Mouse (Mus musculus) embryonic facial prominence, embryonic 15.5 days (tissue): Measurements from ENCODE around the gene Tnk2. TPM values are rescaled to one million over a fixed set of nuclear protein-coding genes. Genes with fewer than 3 reads are reported as not detected.

Source experiments
- ATAC-seq: fragments of 200-750 bp; cut with Nextera tagmentation; 2 replicates; pipeline ENCODE4 v1.8.0; 2017; ENCODE audit warnings: low read depth, moderate TSS enrichment; ENCODE audit not compliant: insufficient number of reproducible peaks, low FRiP score, low TSS enrichment
- H3K27ac ChIP-seq: fragments of 300-500 bp; sonication (generic); replicated peaks from 2 replicates; pipeline ENCODE4 v1.5.1; 2015; ENCODE audit warnings: mild to moderate bottlenecking, inconsistent platforms
- H3K27me3 ChIP-seq: fragments of 300-500 bp; sonication (generic); 2 replicates; pipeline ENCODE4 v1.6.1; 2015; ENCODE audit warnings: inconsistent platforms
- H3K36me3 ChIP-seq: fragments of 300-500 bp; sonication (generic); 2 replicates; pipeline ENCODE4 v1.6.1; 2015; ENCODE audit warnings: mild to moderate bottlenecking, inconsistent platforms
- H3K4me1 ChIP-seq: fragments of 300-500 bp; sonication (generic); 2 replicates; pipeline ENCODE4 v1.6.1; 2015; ENCODE audit warnings: inconsistent platforms
- H3K4me2 ChIP-seq: fragments of 300-500 bp; sonication (generic); replicated peaks from 2 replicates; pipeline ENCODE4 v1.6.1; 2015; ENCODE audit warnings: mild to moderate bottlenecking, inconsistent platforms
- H3K4me3 ChIP-seq: fragments of 300-500 bp; sonication (generic); replicated peaks from 2 replicates; pipeline ENCODE4 v1.5.1; 2015; ENCODE audit warnings: mild to moderate bottlenecking, inconsistent platforms
- H3K9ac ChIP-seq: fragments of 300-500 bp; sonication (generic); 2 replicates; pipeline ENCODE4 v1.6.1; 2015; ENCODE audit warnings: inconsistent platforms
- H3K9me3 ChIP-seq: fragments of 300-500 bp; sonication (generic); replicated peaks from 2 replicates; pipeline ENCODE4 v1.6.1; 2016; ENCODE audit warnings: inconsistent platforms
- WGBS: fragments of 180-500 bp; shearing (Covaris S2); methylation state at CpG from one replicate; pipeline ENCODE4 v1.1.7; 2015; 5-methylcytosine and 5-hydroxymethylcytosine counted together
- polyA plus RNA-seq: library from polyadenylated mRNA; unstranded; fragments of >200 nt; fragmentation: Nextera tagmentation; extraction: Ambion mirVana; gene quantifications from 2 replicates; pipeline ENCODE4 v1.2.1, GENCODE M21; 2015

Tnk2 gene
- 16.3 and 19.3 TPM in 2 replicates for polyA plus RNA-seq

DNA sequence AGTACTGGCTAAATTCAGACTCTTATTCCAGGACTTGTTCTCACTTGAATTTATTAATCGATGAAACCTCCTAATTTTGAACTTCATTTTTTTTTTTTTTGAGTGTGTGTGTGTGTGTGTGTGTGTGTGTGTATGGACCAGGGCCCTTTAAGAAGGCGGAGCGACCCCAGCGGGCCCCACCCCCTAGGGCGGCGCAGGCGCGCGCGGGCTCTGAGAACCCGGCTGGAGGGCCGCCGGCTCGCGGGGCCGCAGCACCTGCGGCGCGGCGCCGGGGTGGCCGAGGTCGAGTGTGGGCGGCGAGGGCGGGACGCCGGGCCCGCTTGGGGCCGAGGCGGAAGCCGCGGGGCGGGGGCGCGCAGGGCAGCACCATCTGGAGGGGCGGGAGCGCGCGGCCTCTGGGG lies at the start of gene Tnk2:
Gene Tnk2 (plus strand): TSS at position 214 of the 401 bp plus-strand sequence.
- Histone ChIP-seq H3K4me3 (peak within 1 kb of the TSS; percentile 70), H3K27me3 (no peaks in the 10 kb centered on the region), H3K27ac (peak within 1 kb of the TSS; percentile 84), H3K9ac (peak within 1 kb of the TSS; percentile 64), H3K4me1 (peaks cover 39% of the 10 kb centered on the region), H3K9me3 (no peaks in the 10 kb centered on the region), H3K36me3 (no peaks in the 10 kb centered on the region), H3K4me2 (peak within 1 kb of the TSS; percentile 77)
- peak; percentile 90 for ATAC-seq
- WGBS, result under 1% methylated on average over 34 of the region's 40 CpGs

DNA sequence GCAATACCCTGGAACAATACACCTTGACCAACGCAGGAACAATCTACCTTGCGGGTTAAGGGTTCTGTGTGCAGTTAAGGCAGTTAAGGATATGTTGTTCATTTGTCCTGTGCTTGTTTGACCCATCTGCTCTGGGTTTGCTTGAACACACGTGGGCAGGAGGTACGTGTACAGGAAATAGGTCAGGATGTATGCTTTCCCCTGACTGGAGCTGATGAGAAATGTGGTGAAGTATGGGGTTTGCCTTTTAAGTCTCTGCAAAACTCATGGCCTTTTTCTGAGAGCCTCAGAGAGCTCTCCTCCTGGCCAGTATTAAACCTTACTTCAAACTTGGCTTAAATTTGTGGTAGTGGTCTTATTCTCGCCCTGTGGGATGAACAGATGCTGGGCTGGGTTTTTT lies 49.8 kb upstream of the Tnk2 start:
- H3K27ac ChIP-seq, result no peak overlapping the region
- no peaks in the 10 kb centered on the region for H3K36me3 ChIP-seq
- no peak overlapping the region for H3K4me2 ChIP-seq
- no peak overlapping the region for H3K4me3 ChIP-seq
- no peaks in the 10 kb centered on the region for H3K9me3 ChIP-seq
- no peak for ATAC-seq
- no peaks in the 10 kb centered on the region for H3K27me3 ChIP-seq
- WGBS, result 67% methylated on average over 5 of the region's 5 CpGs
- H3K9ac ChIP-seq, result no peak overlapping the region
- no peaks in the 10 kb centered on the region for H3K4me1 ChIP-seq

DNA sequence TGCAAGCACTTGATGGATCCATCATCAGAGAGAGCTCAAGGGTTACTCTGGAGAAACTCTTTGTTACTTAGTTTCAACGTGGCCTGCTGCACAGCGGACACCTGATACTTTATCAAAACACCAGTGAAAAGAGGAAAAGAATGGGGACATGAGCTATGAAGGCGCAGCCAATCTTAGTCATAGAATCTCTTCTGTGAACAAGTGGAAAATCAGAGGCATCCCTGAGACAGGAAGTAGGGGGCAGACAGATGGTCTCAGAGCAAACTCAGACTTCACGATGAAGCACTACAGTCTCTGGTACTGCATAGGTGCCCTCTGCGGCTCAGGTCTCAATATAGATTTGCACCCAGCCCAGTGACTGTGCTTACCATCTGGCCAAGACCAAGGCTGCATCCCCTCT lies 49.0 kb upstream of the Tnk2 start:
- H3K27me3 ChIP-seq, result no peaks in the 10 kb centered on the region
- no peaks in the 10 kb centered on the region for H3K36me3 ChIP-seq
- H3K27ac ChIP-seq, result no peak overlapping the region
- H3K4me2 ChIP-seq, result no peak overlapping the region
- no peaks in the 10 kb centered on the region for H3K4me1 ChIP-seq
- WGBS, result 55% methylated on average over 5 of the region's 5 CpGs
- no peaks in the 10 kb centered on the region for H3K9me3 ChIP-seq
- no peak for ATAC-seq
- no peak overlapping the region for H3K9ac ChIP-seq
- no peak overlapping the region for H3K4me3 ChIP-seq

DNA sequence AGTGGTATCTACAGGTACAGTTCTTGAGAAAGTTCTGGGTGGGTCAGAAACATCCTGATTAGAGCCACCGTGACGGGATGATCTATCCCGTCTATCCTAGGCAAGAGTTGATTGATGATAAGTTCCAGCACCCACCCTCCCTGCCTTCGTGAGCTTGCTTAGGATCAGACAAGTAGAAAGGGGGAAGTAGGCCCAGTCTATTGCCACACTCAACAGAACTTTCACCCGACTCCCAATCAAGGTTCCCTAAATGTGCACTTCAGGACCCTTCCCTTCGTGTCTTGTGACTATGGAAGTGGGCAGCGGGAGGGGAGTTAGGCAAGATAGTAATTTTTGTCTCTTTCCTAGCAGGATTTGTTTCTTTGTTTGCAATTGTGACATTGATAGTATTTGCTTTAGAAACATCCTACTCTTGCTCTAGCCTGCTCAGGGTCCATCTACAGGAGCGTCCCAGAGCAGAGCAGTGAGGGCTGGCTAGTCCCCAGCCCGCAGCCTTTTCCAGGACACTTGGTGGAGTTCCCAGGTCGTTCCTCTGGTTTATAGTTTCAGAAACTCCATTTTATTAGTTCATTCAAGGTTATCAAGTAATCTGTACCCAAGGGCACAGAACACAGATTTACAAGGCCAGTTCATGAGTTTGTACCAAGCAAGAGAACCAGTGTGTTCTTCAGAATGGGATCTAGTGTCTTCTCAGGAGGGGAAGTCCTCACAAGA lies 48.4 kb upstream of the Tnk2 start:
- Histone ChIP-seq H3K9ac (no peak overlapping the region), H3K9me3 (no peaks in the 10 kb centered on the region), H3K4me3 (no peak overlapping the region), H3K4me1 (no peaks in the 10 kb centered on the region), H3K4me2 (no peak overlapping the region), H3K27ac (no peak overlapping the region), H3K36me3 (no peaks in the 10 kb centered on the region), H3K27me3 (no peaks in the 10 kb centered on the region)
- 86% methylated on average over 10 of the region's 10 CpGs for WGBS
- ATAC-seq, result no peak

DNA sequence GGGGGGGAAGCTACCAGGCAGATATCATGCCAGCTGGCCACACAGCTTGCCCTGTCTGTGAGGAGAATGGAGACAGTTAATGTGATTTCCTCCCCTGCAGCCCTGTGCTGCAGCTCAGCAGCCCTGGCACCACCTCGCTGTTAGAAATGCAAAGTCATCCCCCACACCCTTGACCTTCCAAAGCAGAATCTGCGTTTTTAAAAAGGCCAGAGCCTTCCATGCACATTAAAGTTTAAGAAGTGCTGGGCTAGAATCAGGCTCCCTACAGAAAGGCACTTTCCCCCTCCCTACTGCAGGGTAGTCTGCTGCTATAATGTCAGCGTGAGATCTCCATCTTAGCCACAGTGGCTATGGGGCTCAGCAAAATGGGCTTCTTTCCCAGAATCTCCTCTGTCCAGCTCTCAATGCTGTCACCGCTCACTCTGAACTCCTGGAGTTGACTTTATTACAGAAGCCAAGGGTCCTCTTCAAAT lies 45.7 kb upstream of the Tnk2 start:
- H3K4me2 ChIP-seq, result no peak overlapping the region
- H3K27ac ChIP-seq, result no peak overlapping the region
- no peak overlapping the region for H3K9ac ChIP-seq
- no peaks in the 10 kb centered on the region for H3K27me3 ChIP-seq
- no peak for ATAC-seq
- no peaks in the 10 kb centered on the region for H3K9me3 ChIP-seq
- no peaks in the 10 kb centered on the region for H3K36me3 ChIP-seq
- WGBS, result 36% methylated on average over 4 of the region's 4 CpGs
- no peak overlapping the region for H3K4me3 ChIP-seq
- no peaks in the 10 kb centered on the region for H3K4me1 ChIP-seq

DNA sequence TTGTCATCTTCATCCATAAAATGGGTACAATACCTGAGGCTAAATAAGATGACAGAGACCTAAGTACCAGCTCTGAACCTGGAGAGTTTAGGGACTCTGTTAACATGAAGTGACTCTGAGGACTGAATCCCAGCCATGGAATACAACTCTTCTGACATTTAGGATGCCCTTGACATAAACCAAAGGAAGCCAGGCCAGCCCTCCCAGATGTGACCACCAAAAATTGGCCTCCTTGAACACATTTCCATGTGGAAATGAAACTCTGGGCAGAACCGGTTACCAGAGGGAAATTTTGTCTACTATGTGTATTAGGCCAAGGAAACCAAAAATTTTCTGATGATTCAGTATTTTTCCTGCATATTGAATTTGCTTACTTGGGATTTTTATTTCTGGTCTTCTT lies 44.5 kb upstream of the Tnk2 start:
- H3K9ac ChIP-seq, result no peak overlapping the region
- no peak overlapping the region for H3K4me3 ChIP-seq
- H3K36me3 ChIP-seq, result no peaks in the 10 kb centered on the region
- no peak for ATAC-seq
- H3K9me3 ChIP-seq, result no peaks in the 10 kb centered on the region
- no peaks in the 10 kb centered on the region for H3K4me1 ChIP-seq
- H3K27me3 ChIP-seq, result no peaks in the 10 kb centered on the region
- WGBS, result 70% methylated on average over 1 of the region's 1 CpGs
- no peak overlapping the region for H3K4me2 ChIP-seq
- H3K27ac ChIP-seq, result no peak overlapping the region

DNA sequence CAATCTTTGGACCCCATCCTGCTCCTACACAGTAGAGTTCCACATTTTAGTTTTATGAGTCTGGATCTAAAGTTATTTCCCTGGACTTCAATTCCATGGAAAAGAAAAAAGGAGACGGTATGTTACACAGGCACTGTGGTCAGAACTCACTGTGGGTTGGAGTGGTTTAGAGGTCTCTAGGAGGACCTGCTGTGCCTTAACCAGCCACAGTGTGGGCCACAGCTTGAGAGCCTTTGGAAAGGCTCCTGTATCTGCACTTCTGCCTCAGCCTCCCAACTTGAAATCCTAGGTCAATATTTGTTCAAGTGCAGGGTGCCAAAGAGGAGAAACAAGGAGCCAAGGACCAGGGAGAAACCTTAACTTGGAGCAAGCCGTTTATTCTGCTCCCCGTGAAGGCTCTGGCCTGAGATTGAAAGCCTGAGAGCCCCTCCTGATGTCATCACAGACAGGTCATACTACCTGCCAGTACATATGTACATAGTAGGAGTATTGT lies 41.4 kb upstream of the Tnk2 start:
- no peaks in the 10 kb centered on the region for H3K4me1 ChIP-seq
- no peak overlapping the region for H3K9ac ChIP-seq
- H3K4me2 ChIP-seq, result no peak overlapping the region
- no peak for ATAC-seq
- no peaks in the 10 kb centered on the region for H3K27me3 ChIP-seq
- H3K9me3 ChIP-seq, result no peaks in the 10 kb centered on the region
- no peak overlapping the region for H3K4me3 ChIP-seq
- H3K36me3 ChIP-seq, result no peaks in the 10 kb centered on the region
- 79% methylated on average over 3 of the region's 3 CpGs for WGBS
- H3K27ac ChIP-seq, result no peak overlapping the region

DNA sequence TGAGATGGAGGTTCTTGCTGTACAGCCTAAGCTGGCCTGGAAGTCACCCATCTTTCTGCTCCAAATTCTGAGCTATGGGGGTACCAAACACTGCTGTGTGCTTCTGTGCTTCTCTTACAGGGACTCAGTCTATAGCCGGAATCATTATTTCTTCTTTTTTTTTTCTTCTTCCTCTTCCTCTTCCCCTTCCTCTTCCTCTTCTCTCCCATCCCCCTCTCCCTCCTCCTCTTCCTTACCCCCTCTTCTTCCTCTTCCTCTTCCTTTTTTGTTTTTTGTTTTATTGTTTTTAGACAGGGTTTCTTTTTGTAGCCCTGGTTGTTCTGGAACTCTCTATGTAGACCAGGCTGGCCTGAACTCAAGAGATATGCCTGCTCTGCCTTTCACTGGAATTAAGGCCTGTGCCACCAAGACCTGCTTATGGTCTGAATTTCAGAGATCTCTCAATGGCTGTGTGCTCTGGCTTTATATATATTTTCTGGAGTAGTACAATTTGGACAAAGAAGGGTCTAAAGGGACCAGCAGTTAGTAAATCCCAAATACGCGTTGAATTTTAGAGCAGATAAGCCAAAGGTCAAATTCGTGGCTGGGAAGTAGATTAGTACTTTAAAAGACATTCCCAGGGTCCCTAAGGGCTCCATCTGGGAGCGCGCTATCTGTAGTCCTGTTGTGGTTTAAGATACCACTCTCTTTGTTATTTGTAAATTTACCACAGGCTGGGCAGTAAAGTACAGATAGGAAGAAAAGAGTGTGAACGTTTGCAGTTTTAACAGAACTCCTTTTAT lies 35.9 kb upstream of the Tnk2 start:
- Histone ChIP-seq H3K9me3 (no peaks in the 10 kb centered on the region), H3K9ac (no peak overlapping the region), H3K36me3 (no peaks in the 10 kb centered on the region), H3K4me2 (peak overlapping the region; percentile 87), H3K4me3 (peak overlapping the region; percentile 68), H3K27ac (no peak overlapping the region; the same call in 1 of the 2 replicates), H3K4me1 (peaks cover 9% of the 10 kb centered on the region; the same call in 1 of the 2 replicates), H3K27me3 (no peaks in the 10 kb centered on the region)
- 59% methylated on average over 7 of the region's 7 CpGs for WGBS
- no peak for ATAC-seq

DNA sequence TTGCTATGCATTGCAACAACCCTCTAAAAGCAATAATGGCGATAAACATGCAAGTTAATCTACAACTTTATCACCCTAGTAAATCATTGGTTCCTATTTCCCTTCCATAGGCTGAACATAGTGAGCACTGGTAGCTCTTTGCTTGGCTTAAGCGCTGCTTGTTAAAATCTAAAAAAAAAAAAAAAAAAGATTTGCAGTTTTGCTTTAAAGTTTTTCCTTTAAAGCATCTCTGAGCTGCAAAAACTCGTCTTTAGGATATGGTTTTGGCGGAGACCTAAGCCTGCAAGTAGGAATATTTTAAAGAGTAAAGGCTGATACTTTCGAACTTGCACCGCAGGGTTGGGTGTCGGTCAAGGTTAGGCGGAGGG lies 35.3 kb upstream of the Tnk2 start:
- no peak for ATAC-seq
- H3K4me2 ChIP-seq, result peak overlapping the region; percentile 87
- no peaks in the 10 kb centered on the region for H3K36me3 ChIP-seq
- peak overlapping the region; percentile 89 for H3K27ac ChIP-seq
- peak overlapping the region; percentile 68 for H3K4me3 ChIP-seq
- H3K4me1 ChIP-seq, result peaks cover 9% of the 10 kb centered on the region; the same call in 1 of the 2 replicates
- no peaks in the 10 kb centered on the region for H3K27me3 ChIP-seq
- H3K9me3 ChIP-seq, result no peaks in the 10 kb centered on the region
- peak overlapping the region; percentile 9; the same call in 1 of the 2 replicates for H3K9ac ChIP-seq
- WGBS, result 8% methylated on average over 8 of the region's 8 CpGs

DNA sequence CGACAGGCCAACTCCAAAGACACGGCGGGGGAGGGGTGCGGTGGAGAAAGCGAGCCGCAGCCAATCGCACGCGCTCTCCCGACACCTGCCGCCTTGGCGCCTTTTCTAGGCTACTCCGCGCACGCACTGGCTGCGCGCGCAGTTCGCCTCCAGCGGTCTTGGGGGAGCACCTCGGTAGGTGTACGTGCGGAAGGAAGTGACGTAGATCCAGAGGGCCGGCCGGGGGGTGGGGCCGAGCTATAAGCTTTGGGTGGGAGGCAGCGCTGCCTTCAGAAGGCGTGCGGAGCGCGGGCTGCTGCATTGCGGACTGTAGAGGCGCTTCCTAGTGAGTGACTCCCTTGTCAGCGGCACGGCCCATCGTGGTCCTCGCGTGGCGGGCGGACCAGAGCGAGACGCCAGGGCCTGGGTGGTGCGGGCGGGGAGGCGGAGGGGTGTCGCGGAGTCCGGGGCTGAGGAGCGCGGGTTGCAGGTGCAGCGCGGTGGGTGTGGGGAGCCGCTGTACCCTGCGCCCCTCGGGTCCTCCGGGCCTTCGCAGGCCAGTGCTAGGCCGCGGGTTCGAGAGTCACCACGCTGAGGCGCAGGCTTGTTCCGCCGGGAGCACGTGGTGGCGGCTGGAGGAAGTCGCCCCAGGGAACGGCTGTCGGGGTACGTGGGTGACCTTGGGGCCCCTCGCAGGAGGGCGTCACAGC lies 34.8 kb upstream of the Tnk2 start, which contains the start of gene Tfrc:
Gene Tfrc (plus strand): TSS at position 209 of the 689 bp plus-strand sequence.
- Histone ChIP-seq H3K9ac (peak within 1 kb of the TSS; percentile 69), H3K4me2 (peak within 1 kb of the TSS; percentile 87), H3K36me3 (no peaks in the 10 kb centered on the region), H3K27me3 (no peaks in the 10 kb centered on the region), H3K4me3 (peak within 1 kb of the TSS; percentile 68), H3K27ac (peak within 1 kb of the TSS; percentile 89), H3K4me1 (peaks cover 9% of the 10 kb centered on the region; the same call in 1 of the 2 replicates), H3K9me3 (no peaks in the 10 kb centered on the region)
- ATAC-seq, result peak; percentile 98
- WGBS, result under 1% methylated on average over 72 of the region's 73 CpGs

DNA sequence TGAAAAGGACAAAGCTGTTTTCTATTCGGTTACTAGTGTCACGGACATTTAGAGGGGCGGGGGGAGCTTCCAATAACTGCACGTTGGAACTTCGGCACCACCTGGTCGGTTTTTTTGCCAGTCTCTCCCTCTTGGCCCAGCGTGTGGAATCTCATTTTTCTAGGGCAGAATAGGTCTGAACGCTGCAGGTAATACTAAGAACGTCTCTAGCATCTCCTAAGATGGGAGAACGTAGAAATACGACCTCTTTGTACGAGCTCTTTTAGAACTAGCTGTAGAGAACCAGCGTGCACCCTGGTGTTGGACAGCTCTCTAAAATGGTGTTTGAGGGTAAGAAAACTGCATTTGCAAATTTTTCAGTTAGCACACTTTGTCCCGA lies 34.3 kb upstream of the Tnk2 start:
- Histone ChIP-seq H3K4me3 (peak overlapping the region; percentile 68), H3K4me1 (peaks cover 9% of the 10 kb centered on the region; the same call in 1 of the 2 replicates), H3K27me3 (no peaks in the 10 kb centered on the region), H3K9ac (peak overlapping the region; percentile 69), H3K36me3 (no peaks in the 10 kb centered on the region), H3K4me2 (peak overlapping the region; percentile 87), H3K9me3 (no peaks in the 10 kb centered on the region), H3K27ac (peak overlapping the region; percentile 89)
- ATAC-seq, result no peak
- under 1% methylated on average over 14 of the region's 14 CpGs for WGBS
